Mouse (Mus musculus) liver, embryonic 16.5 days (tissue): ENCODE data around the gene Vill. TPM values are rescaled to one million over a fixed set of nuclear protein-coding genes. Genes with fewer than 3 reads are reported as not detected.

ENCODE experiments used
- ATAC-seq: fragments of 200-750 bp; cut with Nextera tagmentation; 2 replicates; pipeline ENCODE4 v1.8.0; 2017; ENCODE audit warnings: low read depth, mild to moderate bottlenecking, moderate number of reproducible peaks, moderate library complexity
- H3K27ac ChIP-seq: fragments of 300-500 bp; sonication (generic); 2 replicates; pipeline ENCODE4 v1.5.1; 2014; ENCODE audit warnings: mild to moderate bottlenecking, low read length
- H3K27me3 ChIP-seq: fragments of 300-500 bp; sonication (generic); 2 replicates; pipeline ENCODE4 v1.6.1; 2014; ENCODE audit warnings: low read depth, low read length, mixed read lengths; ENCODE audit not compliant: control insufficient read depth, insufficient read depth
- H3K36me3 ChIP-seq: fragments of 300-500 bp; sonication (generic); 2 replicates; pipeline ENCODE4 v1.6.1; 2014; ENCODE audit warnings: mild to moderate bottlenecking; ENCODE audit not compliant: control insufficient read depth, insufficient read depth
- H3K4me1 ChIP-seq: fragments of 300-500 bp; sonication (generic); 2 replicates; pipeline ENCODE4 v1.6.1; 2014; ENCODE audit warnings: low read depth, low read length, mixed read lengths; ENCODE audit not compliant: control insufficient read depth
- H3K4me2 ChIP-seq: fragments of 300-500 bp; sonication (generic); 2 replicates; pipeline ENCODE4 v1.6.1; 2014; ENCODE audit warnings: low read depth, low read length, mixed read lengths
- H3K4me3 ChIP-seq: fragments of 300-500 bp; sonication (generic); 2 replicates; pipeline ENCODE4 v1.5.1; 2014; ENCODE audit warnings: low read depth, mild to moderate bottlenecking, low read length
- H3K9ac ChIP-seq: fragments of 300-500 bp; sonication (generic); 2 replicates; pipeline ENCODE4 v1.6.1; 2014; ENCODE audit warnings: low read depth, low read length
- H3K9me3 ChIP-seq: fragments of 300-500 bp; sonication (generic); replicated peaks from 2 replicates; pipeline ENCODE4 v1.6.1; 2016; ENCODE audit warnings: low read length; ENCODE audit not compliant: control insufficient read depth
- WGBS: fragments of 180-500 bp; shearing (Covaris S2); extraction: QIAGEN DNeasy Blood & Tissue Kit; methylation state at CpG from one replicate; pipeline ENCODE4 v1.1.7; 2014; ENCODE audit not compliant: insufficient replicate concordance; 5-methylcytosine and 5-hydroxymethylcytosine counted together
- polyA plus RNA-seq: library from polyadenylated mRNA; unstranded; fragments of >200 nt; fragmentation: Nextera tagmentation; extraction: Ambion mirVana; gene quantifications from 2 replicates; pipeline ENCODE4 v1.2.1, GENCODE M21; 2015

The Vill gene
- polyA plus RNA-seq = 10.2 and 11.3 TPM in 2 replicates

- ATAC-seq = peak; percentile 89
- H3K4me3 ChIP-seq = peak within 1 kb of the TSS; percentile 44
- peak within 1 kb of the TSS; percentile 37 for H3K9ac ChIP-seq
- no peak within 1 kb of the TSS for H3K27ac ChIP-seq
- H3K27me3 ChIP-seq = peaks cover 18% of the 10 kb centered on the region
- H3K4me2 ChIP-seq = peak within 1 kb of the TSS; percentile 55
- H3K9me3 ChIP-seq = no peaks in the 10 kb centered on the region
- no peaks in the 10 kb centered on the region for H3K36me3 ChIP-seq
- peaks cover 20% of the 10 kb centered on the region for H3K4me1 ChIP-seq
- 27% methylated on average over 22 of the region's 22 CpGs for WGBS
These were observed at the start of gene Vill for GRCm38 (mm10) chr9:119052154-119052944. Vill (plus strand) TSS chr9:119052778.

GRCm38 (mm10) chr9:119003990-119004702, 48.4 kb upstream of the Vill start:
- Histone ChIP-seq H3K4me1 (peaks cover 17% of the 10 kb centered on the region), H3K27me3 (no peaks in the 10 kb centered on the region), H3K4me2 (no peak overlapping the region), H3K9ac (no peak overlapping the region), H3K9me3 (no peaks in the 10 kb centered on the region), H3K27ac (no peak overlapping the region), H3K4me3 (no peak overlapping the region), H3K36me3 (no peaks in the 10 kb centered on the region)
- no peak for ATAC-seq
- 71% methylated on average over 23 of the region's 23 CpGs for WGBS

DNA sequence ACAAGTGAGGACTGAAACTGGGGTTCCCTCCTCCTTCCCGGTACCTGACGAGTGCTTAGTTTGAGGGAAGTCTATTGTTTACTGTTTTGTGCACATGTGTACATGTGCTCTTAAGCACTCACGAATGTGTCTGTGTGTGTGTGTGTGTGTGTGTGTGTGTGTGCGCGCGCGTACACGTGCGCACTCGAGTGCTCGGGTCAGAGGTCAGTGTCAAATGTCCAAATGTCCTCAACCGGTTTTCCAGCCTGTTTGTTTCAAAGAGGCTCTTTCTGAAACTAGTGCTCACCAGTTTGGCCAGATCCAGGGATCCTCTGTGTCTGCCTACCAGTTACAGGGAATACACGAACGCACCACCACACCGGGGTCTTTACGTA, 47.9 kb upstream of the Vill start:
- Histone ChIP-seq H3K36me3 (no peaks in the 10 kb centered on the region), H3K27ac (no peak overlapping the region), H3K9me3 (no peaks in the 10 kb centered on the region), H3K9ac (no peak overlapping the region), H3K27me3 (no peaks in the 10 kb centered on the region), H3K4me1 (peaks cover 17% of the 10 kb centered on the region), H3K4me3 (no peak overlapping the region), H3K4me2 (no peak overlapping the region)
- 80% methylated on average over 16 of the region's 16 CpGs for WGBS
- ATAC-seq = no peak

DNA sequence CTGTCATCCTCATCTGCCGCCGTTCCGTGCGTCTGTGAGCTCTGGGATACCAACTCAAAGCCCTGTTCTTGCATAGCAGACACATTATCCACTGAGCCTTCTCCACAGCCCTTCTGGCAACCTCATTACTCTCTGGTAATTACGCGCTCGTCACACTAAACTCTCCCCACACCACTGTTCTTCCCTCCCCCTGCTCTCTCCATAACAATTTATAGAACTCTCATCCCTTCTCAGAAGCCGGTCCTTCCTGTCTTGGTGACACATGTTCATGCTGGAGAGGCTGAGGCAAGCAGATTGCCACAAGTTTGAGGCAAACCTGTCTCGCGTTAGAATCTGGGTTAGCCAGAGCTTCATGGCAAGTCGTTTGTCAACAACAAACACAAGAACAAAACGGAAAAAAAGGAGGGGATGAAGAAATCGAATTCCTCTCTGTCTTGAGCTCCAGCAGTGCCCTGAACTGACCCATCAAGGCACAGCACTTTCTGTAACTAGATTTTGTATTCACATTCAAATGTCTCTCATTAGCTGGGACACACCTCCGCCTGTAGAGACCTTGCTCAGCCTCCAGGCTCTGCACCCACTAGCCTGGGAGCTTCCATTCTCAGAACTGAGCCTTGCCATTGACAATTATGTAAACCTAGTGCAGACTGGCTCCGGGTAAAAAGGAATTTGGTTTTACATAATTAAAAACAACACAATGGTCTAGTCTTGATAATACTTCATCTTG, 47.1 kb upstream of the Vill start:
- no peaks in the 10 kb centered on the region for H3K36me3 ChIP-seq
- H3K27me3 ChIP-seq = no peaks in the 10 kb centered on the region
- H3K4me2 ChIP-seq = no peak overlapping the region
- H3K9ac ChIP-seq = no peak overlapping the region
- no peaks in the 10 kb centered on the region for H3K9me3 ChIP-seq
- no peak overlapping the region for H3K27ac ChIP-seq
- peaks cover 17% of the 10 kb centered on the region for H3K4me1 ChIP-seq
- 77% methylated on average over 15 of the region's 15 CpGs for WGBS
- no peak overlapping the region for H3K4me3 ChIP-seq
- no peak for ATAC-seq

DNA sequence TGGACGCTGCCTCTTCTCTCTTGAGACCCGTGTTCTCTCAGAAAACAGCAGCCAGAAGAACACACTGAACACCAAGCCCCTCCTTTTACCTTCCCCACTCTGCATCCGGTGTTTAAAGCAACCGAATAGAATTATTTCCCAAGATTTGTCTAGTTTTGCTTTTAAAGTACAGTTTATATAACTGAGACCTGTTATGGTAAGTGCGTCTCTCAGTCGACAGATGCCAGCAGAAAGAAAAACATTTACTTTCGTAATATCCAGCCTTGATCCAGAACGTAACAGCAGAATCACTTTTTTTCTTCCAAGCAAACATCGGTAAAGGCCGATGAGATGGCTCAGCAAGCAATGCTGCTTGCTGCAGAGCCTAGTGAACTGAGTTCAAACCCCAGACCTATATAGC, 45.3 kb upstream of the Vill start:
- WGBS = 73% methylated on average over 10 of the region's 10 CpGs
- Histone ChIP-seq H3K4me3 (no peak overlapping the region), H3K27me3 (no peaks in the 10 kb centered on the region), H3K4me2 (no peak overlapping the region), H3K36me3 (no peaks in the 10 kb centered on the region), H3K9me3 (no peaks in the 10 kb centered on the region), H3K9ac (no peak overlapping the region), H3K4me1 (peaks cover 9% of the 10 kb centered on the region), H3K27ac (no peak overlapping the region)
- ATAC-seq = no peak

- no peaks in the 10 kb centered on the region for H3K9me3 ChIP-seq
- no peak overlapping the region for H3K4me3 ChIP-seq
- no peak overlapping the region for H3K4me2 ChIP-seq
- no peaks in the 10 kb centered on the region for H3K27me3 ChIP-seq
- H3K4me1 ChIP-seq = peaks cover 6% of the 10 kb centered on the region
- H3K36me3 ChIP-seq = no peaks in the 10 kb centered on the region; the same call in 1 of the 2 replicates
- no peak for ATAC-seq
- 63% methylated on average over 7 of the region's 7 CpGs for WGBS
- no peak overlapping the region for H3K27ac ChIP-seq
- no peak overlapping the region for H3K9ac ChIP-seq
These were observed 43.7 kb upstream of the Vill start for GRCm38 (mm10) chr9:119008871-119009270.

DNA sequence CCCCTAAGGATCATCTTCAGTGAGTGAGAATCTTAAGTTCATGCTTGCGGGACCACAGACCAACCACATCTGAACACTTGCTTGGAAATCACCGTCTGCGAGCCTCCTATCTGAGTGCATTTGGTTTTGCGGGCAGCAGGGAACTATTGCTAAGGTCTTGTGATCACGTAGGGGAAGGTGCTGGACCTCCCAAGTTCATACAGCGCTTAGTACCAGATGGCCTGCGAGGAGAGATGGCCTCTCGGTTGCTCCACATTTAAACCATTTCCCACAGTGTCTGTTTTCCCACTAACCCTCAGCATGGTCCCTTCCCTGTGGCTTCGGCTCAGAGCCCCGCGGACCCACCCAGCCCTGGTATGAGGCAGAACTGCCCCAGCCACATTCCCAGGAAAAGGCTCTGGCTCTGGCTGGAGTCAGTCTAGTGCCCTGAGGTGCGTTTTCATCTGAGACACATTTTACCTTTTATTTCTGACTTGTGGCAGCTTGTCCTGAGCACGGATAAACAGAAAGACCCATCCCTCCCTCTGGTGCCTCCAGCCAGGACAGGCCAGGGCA, 42.3 kb upstream of the Vill start:
- no peak overlapping the region for H3K9ac ChIP-seq
- H3K27me3 ChIP-seq = no peaks in the 10 kb centered on the region
- no peak overlapping the region for H3K4me2 ChIP-seq
- WGBS = 78% methylated on average over 13 of the region's 13 CpGs
- no peak overlapping the region for H3K27ac ChIP-seq
- no peaks in the 10 kb centered on the region for H3K9me3 ChIP-seq
- ATAC-seq = no peak
- H3K4me1 ChIP-seq = peaks cover 1% of the 10 kb centered on the region
- H3K4me3 ChIP-seq = no peak overlapping the region
- H3K36me3 ChIP-seq = no peaks in the 10 kb centered on the region; the same call in 1 of the 2 replicates

GRCm38 (mm10) chr9:119016785-119017507, 35.6 kb upstream of the Vill start:
- no peaks in the 10 kb centered on the region for H3K4me1 ChIP-seq
- H3K4me3 ChIP-seq = no peak overlapping the region
- 70% methylated on average over 7 of the region's 7 CpGs for WGBS
- no peaks in the 10 kb centered on the region for H3K9me3 ChIP-seq
- H3K27ac ChIP-seq = no peak overlapping the region
- no peaks in the 10 kb centered on the region for H3K27me3 ChIP-seq
- no peak overlapping the region for H3K9ac ChIP-seq
- H3K4me2 ChIP-seq = no peak overlapping the region
- ATAC-seq = no peak
- no peaks in the 10 kb centered on the region; the same call in 1 of the 2 replicates for H3K36me3 ChIP-seq
